Mouse (Mus musculus): ENCODE results near the gene Tph2. TPM values are rescaled to one million over a fixed set of nuclear protein-coding genes. Genes with fewer than 3 reads are reported as not detected.
"Not testable (repeated sequence)": the region's sequence is repeated elsewhere in the genome, so short reads cannot be mapped to it uniquely, and the experiment has no call there.

Gene Tph2
- not detected for total RNA-seq (2021)
- long read RNA-seq, experiment 1, result 0 reads
- long read RNA-seq, experiment 2, result 0 reads

DNA sequence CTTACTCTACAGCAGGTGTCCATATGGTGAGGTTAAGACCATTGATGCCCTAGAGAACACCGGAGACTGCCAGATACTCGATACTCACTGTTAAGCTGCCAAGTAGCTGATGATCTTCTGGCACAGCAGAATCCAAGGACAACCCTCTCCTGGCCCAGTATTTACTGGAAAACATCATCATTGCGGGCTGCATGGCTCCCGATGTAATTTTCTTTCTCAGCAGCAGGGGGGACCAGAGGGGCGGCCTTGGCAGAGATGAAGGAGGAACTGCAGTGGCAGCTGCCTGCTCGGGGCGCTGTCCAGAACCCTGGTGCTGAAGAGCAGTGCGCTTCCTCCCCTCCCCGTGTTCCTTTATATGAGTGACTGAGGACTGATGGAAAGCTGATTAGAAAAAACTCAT is at the start of gene Tph2:
Gene Tph2 (minus strand): TSS at position 326 of the 400 bp plus-strand sequence.
- DNase-seq, result peak; percentile 28

GRCm38 (mm10) chr10:115233798-115234197 is 49.0 kb upstream of the Tph2 start:
- no peak for DNase-seq

GRCm38 (mm10) chr10:115232513-115232912 is 47.7 kb upstream of the Tph2 start:
- no peak for DNase-seq

DNA sequence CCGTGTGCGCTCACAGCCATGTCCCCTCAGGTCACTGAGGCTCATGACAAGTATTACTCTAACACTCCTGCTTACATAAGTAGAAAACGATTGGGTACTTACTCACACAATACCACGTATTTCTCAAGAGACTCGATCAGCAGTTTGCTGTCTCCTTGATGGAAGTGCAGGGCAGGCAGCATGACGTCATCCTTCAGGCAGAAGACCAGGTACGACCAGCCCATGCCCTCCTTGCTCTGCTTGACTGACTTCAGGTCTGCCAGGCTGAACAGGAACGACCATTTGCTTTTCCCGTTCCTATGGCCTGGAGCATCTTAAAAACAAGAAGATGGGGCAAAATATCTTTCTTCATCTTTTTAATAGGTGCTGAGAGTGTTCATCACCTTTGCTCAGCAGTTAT is 44.2 kb upstream of the Tph2 start:
- no peak for DNase-seq

DNA sequence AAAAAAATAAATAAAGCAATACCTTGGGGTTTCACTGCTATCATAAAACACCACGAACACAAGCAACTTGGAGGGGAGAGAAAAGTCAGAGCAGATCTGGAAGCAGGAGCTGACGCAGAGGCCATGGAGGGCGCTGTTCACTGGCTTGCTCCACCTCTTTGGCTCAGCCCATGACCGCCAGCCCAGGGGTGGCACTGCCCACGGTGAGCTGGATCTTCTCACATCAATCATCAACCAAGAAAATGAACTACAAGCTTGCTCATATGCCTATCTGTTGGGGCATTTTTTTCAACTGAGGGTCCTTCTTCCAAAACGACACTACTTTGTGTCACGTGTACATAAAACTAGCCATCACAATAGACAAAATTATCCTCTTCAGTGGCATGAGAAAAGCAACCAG is 41.8 kb upstream of the Tph2 start:
- DNase-seq, result no peak

DNA sequence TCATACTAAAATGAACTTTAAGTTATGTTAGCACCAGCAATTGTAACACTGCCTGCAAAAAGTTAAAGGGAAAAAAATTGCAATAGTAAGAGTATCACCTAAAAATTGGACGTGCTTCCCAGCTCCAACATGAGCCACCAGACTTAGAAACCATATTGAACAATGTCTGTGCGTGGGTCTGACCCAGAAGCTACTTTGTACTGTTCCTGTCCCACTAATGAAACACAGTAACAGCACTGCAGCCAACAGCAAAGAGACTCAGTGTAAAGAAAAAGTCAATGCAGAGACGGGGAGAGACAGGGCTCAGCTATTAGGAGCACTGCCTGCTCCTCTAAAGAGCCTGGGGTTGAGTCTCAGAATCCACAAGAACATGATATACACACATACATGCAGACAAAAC is 39.0 kb upstream of the Tph2 start:
- DNase-seq, result no peak

- DNase-seq, result no peak
These were observed 28.2 kb upstream of the Tph2 start for GRCm38 (mm10) chr10:115212916-115213580.

- DNase-seq, result no peak
These were observed 21.0 kb upstream of the Tph2 start for GRCm38 (mm10) chr10:115205825-115206224.

- no peak for DNase-seq
These were observed 20.5 kb upstream of the Tph2 start for GRCm38 (mm10) chr10:115205284-115205683.

DNA sequence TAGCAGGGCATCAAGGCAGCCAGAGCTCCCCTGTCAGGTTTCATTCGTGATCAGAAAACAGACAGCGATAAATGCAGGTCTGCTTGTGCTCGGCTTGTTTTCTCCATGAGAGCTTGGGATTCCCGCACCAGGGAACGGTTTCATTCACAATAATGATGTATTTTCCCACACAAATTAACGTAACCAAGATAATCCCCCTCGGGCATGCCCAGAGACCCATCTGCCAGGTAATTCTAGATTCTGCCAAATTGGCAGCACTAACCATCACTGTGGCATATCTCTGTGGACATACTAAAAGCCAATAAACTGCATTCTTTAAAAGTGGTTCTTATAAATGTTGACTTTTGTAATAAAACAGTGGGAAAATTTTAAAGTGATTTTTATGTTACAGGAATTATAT is 6.4 kb upstream of the Tph2 start:
- no peak for DNase-seq

GRCm38 (mm10) chr10:115187390-115187789 is 2.6 kb upstream of the Tph2 start:
- DNase-seq, result no peak

- no peak for DNase-seq
These were observed 3.8 kb downstream of the Tph2 start for GRCm38 (mm10) chr10:115181034-115181433.

DNA sequence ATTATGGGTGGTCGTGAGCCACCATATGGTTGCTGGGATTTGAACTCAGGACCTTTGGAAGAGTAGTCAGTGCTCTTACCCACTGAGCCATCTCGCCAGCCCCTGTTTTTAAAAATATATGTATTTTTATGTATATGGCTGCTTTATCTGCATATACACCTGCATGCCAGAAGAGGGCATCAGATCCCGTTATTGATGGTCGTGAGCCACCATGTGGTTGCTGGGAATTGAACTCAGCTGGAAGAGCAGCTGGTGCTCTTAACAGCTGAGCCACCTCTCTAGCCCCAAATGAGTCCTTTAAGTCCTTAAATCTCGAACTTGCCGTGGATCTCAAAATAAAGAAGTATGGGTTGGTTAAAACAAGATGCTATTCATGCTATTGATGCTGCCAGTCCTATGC is 6.8 kb downstream of the Tph2 start:
- not testable (repeated sequence) for DNase-seq

DNA sequence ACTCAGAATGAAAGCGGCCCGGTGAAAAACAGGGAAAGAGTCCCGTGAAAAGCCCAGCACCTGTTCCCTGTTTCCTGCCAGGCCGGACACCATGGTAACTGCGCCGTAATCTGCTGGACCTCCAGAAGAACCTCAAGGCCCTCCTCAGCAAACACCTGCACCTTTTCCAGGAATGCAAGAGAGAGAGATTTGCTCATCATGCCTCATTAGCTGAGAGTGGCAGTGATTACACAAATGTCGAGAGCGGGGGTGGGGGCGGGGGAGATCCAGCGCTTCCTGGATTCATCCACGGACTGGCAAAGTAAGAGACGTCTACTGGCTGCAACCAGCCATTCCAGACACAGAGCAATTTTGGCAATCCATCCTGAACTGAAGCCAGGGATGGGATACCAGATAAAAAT is 9.2 kb downstream of the Tph2 start:
- no peak for DNase-seq

DNA sequence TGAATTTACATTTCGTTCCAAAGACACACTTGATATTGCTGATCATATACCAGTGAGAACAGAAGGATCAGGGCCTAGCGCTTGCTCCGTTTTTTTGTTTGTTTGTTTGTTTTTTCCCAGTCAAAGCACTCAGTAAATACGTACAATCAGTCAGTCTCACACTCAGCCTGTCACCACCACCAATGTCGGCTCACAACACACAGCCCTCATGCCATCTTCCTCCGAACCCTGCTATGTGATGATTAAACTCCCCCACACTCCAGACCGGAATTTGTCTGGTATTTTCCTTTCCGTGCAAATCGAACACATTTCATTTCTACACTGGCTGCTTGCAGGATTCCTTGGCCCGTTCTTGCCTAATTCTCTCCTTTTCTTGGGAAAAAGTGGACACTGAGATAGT is 11.5 kb downstream of the Tph2 start:
- no peak for DNase-seq

- no peak for DNase-seq
These were observed 13.4 kb downstream of the Tph2 start for GRCm38 (mm10) chr10:115171351-115171818.

GRCm38 (mm10) chr10:115170496-115171350 is 14.1 kb downstream of the Tph2 start:
- no peak for DNase-seq

GRCm38 (mm10) chr10:115169410-115169809 is 15.4 kb downstream of the Tph2 start:
- DNase-seq, result no peak

GRCm38 (mm10) chr10:115160289-115160688 is 24.5 kb downstream of the Tph2 start:
- no peak for DNase-seq

- DNase-seq, result no peak
These were observed 37.5 kb downstream of the Tph2 start for GRCm38 (mm10) chr10:115147308-115147707.

DNA sequence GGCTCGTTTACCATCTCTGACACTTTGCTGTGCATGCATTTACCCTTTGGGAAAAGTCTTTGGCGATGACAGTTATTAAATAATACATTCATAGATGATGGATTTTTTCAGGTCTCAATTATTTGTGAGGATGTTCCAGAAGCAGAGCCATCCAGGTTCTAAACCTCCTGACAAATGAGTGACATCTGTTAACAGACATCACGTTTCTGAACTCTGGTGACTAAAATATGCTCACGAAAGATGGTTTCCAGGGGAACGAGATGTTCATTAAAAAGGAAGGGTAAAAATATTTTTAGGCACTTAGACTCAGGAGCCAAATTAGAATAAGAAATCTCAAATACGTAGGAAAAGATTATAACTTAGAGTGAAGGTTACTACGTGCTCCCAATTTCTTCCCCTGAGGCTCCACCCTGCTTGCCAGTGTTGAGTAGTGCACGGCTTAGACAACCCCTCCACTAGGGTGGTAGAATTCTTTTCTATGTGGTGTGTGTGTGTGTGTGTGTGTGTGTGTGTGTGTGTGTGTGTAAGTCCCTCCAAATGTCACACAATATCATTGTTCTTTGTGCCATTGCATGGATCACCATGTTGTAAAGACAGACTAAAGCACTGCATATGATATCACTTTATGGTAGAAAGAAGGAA is 38.4 kb downstream of the Tph2 start:
- DNase-seq, result no peak

DNA sequence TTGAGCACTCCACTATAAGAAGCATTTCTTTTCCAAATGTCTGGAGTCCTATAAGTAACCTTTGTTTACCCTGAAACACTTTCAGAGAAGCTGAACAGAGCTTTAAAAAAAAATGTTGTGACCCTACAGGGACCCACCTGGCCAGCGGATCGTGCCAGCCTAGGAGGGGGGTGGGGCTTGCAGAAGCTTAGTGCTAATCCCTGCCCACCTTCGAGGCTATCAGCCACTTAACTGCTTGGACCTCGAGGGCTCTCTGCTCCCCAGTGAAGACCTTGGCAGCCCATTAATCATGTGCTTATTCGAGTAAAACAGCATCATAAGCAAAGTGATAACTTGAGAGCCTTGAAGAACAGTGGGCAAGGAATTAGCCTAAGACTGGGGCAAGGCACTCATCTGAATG is 40.3 kb downstream of the Tph2 start:
- no peak for DNase-seq

- no peak for DNase-seq
These were observed 41.2 kb downstream of the Tph2 start for GRCm38 (mm10) chr10:115143641-115144040.
